Mouse (Mus musculus) liver, embryonic 14.5 days (tissue): ENCODE measurements at regions not wholly inside any gene's neighbourhood (a gene's known extent, or its start where the extent isn't known, plus 50 kb on each side); places are given as distances from the start of the nearest gene placed in this dataset.

Experiments used
- CTCF ChIP-seq: IDR thresholded peaks from 2 replicates; pipeline ENCODE4 v1.5.1; 2016; ENCODE audit warnings: antibody characterized with exemption, low read depth, control low read depth
- EP300 ChIP-seq: IDR thresholded peaks from 2 replicates; pipeline ENCODE4 v1.6.1; 2016; ENCODE audit warnings: antibody characterized with exemption, low read depth

GRCm38 (mm10) chr3:144255596-144256550 is 50.9 kb upstream of the Lmo4 start:
- no peak for TF ChIP-seq CTCF
- no peak for TF ChIP-seq EP300
